Mouse (Mus musculus): ENCODE data around the gene Pbx1.
A peak's percentile ranks its signal among the peaks of the same experiment; 100 is the strongest.

Gene Pbx1

DNA sequence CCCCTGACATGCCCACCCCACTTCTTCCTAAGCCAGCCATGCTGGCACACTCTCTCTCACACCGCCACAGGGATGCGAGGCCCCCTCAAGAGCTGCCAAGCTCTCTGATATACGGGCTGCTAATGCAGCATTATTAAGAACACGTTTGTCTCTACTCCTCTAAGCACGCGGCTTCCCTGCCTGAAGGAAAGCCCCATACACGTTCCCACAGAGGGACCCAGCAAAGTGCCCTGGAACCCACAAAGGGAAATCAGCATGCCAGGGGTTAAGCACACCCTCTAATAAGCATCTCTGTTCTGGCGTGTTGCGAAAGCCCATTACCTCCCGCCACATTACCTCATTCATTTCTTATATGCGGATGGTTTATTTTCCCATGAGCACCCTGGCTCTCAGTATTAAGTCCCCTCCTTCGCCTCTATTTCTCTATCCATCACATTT lies 132.1 kb downstream of the Pbx1 start:
- DNase-seq (ENCODE audit: low spot score): no peak

DNA sequence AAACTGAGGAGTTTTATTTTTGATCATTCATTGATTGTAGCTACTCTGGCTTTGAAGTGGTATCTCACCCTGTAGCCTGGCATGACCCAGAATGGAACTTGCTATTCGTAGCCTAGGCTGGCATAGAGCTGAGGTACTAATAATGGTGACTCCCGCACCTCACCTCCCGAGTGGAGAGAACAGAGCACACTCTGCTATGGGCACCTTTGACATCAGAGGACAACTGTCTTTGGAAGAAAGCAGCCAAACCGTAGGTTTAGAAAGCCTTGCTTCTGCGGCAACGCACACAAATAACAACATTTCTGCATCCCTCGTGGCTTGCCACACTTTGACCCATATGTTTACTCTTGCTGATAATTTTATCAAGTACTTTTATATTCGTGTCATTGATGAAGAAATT lies 132.9 kb downstream of the Pbx1 start:
- no peak for DNase-seq (ENCODE audit: low spot score)

DNA sequence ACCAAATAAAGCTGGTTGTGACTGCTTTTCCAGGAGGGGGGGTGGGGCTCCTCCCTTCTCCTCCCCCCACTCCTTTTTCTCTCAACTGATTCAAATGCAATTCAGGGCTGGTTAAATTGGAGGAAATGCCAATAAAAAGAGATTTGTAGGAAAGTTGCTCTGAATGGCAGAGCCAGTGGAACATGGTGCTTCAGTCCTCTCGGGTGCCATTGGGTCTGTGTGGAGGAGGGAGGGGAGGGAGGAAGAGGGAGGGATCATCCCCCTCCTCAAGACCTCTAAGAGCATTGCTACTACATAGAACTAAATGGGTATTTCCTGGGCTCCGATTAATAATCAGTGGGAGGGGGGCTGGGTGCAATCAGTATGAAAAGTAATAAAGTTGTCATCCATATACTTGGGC lies 135.8 kb downstream of the Pbx1 start:
- DNase-seq (ENCODE audit: low spot score): no peak

DNA sequence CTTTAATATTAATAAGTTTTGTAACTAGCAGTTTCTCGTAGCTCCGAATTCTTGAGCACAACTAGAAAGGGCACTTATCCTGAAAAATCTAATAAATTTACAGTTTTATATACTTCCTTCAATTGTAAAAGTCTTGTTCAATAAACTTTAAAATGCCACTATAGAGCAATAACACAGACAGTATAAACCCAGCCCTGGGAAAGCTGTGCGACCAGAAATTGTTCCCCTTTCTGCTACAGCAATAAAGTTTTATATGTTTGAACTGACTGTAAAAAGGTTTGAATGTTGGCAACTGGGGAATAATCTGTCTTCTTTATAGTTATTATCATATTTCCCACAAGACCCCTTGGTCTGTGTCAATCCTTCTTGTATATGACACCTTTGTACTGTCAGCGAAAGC lies 136.3 kb downstream of the Pbx1 start:
- no peak for DNase-seq (ENCODE audit: low spot score)

DNA sequence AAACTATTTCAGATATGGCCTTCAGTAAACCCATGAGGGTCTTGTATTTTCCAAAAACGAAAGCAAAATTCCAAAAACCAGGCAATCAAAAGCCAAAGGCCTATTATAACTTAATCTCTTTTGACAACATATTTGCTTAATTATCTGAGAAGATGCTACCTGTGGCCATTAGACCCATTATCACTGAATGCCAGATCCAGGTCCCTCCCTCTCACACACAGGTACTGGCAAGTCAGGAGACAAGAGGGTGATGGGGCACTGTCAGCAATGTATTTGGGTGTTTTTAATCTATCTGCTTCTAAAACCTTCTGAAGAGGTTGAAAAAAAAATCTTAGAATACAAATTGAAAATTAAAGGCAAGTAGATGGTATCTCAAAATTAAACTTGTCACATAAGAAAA lies 138.4 kb downstream of the Pbx1 start:
- DNase-seq (ENCODE audit: low spot score): no peak

DNA sequence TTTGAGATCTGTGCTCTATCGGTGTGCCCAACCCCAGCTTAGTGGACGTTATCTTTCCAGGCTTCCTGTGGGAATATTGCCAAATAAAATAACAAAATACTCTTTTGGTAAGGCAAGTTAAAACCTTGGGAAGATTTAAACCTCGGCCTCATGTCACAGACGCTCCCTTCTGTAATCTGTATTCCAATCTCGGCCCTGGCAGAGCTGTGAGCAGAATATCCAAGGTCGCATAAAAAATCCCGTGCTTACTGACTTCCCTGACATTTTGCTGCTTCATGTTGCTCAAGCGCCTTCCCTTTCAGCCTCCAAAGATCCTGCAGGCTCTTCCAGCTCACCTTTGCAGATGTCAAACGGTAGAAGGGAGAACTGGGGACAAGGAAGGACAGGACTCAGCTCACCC lies 140.0 kb downstream of the Pbx1 start:
- no peak for DNase-seq (ENCODE audit: low spot score)

DNA sequence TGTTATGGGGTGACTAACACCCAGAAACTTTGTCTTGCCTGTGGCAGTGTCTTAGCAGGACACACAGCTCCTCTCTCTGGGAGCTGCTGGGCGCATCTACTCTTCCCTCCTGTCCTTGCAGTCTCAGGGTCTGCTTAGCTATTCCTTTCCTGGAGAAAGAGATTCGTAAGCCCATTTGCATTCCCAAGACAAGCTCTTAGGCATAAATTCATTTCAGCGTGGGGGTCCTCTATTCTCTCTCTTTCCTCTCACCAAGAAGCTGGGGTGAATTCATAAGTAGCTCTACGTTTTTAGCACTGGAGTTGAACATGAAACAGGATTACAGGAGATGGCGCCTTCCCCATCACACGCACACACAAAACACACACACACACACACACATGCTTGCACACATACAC lies 140.4 kb downstream of the Pbx1 start:
- DNase-seq (ENCODE audit: low spot score): no peak

DNA sequence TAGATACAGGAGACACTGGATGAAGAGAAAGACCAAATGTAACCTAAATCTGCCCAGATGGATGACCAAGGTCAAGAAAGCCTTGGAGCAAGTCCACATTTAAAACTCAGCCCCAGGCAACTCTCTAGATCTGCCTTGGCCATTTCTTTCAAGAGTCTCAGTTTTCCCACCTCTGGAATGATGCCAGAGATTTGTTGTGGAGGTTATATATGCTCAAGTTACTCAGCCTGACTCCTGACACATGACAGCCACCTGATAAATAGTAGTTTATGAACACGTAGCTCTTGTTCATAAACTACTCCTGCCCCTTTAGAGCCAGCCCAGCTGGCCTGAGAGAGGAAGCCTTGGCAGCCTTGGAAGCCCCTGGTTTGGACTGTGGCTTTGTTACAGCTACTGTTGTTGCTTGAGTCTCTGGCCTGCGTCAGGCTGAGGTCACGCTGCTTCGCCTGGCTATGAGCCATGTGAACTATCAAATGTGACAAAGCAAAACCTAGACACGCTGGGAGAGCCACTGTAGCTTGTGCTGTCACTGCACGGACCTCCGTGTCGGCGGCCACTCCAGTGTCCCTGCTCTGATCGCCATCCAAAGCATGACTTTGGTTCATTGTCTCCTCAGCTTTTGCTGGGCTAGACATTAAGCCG lies 140.9 kb downstream of the Pbx1 start:
- no peak for DNase-seq (ENCODE audit: low spot score)

DNA sequence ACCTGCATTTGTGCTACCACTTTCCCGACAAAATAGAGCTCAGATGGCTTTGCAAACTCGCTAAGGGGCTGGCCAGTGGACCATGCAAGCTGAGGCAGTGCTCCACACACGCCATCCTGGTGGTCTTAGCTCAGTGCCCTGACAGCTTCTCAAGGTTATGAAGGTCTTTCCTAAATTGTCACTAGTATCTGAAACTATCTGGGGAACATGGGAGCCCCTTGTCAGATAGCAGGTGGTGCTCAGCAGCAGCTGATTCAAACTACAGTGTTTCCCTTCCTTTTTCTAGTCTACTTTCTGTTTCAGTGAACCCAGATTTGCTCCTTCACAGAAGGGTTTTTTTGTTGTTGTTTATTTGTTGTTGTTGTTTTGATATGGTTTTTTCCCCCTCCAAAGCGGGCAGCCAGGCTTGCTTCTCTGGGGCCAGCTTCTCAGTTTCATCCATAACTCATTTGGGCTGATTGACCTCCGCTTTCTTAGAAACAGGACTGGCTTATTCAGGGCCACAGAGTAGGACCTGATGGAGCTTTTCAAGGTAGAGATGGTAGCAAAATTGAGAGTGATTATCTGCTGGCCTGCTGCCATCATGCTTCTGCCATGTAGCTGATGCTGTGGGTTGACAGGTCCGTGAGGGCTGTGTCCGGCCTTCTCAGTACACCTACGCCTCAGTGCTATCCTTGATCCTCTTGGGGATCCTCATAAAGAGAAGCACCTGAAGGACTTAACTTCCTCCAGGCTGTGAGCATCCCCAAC lies 141.7 kb downstream of the Pbx1 start:
- no peak for DNase-seq (ENCODE audit: low spot score)

DNA sequence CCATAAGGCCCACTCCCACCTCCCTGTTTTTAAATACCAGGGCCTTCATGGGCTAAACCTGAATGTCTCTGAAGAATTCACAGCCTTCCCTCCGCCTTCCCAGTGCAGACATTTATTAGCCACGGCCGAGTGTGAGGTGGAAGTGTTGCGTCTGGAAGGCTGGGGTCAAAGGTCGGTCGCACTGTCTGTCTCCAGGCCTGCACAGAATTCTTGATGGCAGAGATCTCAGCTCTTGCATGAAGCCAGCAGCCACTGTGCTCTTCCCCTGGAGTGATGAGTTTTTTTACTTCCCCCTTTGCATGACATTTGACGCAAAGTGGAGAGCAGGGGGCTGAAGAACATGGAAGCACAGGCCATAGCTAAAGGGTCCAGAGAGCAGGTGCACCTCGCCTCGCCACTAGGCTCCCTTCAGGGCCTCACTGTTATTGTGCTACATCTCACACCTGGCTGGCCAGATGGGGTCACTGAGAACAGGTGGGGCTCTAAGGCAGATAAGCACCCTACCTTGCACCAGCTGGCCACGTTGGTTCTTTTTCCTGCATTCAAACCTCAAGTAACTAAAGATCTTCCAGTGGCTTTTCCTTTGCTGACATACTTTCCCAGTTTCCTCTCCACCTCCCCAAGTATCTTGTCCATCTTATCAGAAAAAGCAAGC lies 143.1 kb downstream of the Pbx1 start:
- peak; percentile 73 for DNase-seq (ENCODE audit: low spot score)

DNA sequence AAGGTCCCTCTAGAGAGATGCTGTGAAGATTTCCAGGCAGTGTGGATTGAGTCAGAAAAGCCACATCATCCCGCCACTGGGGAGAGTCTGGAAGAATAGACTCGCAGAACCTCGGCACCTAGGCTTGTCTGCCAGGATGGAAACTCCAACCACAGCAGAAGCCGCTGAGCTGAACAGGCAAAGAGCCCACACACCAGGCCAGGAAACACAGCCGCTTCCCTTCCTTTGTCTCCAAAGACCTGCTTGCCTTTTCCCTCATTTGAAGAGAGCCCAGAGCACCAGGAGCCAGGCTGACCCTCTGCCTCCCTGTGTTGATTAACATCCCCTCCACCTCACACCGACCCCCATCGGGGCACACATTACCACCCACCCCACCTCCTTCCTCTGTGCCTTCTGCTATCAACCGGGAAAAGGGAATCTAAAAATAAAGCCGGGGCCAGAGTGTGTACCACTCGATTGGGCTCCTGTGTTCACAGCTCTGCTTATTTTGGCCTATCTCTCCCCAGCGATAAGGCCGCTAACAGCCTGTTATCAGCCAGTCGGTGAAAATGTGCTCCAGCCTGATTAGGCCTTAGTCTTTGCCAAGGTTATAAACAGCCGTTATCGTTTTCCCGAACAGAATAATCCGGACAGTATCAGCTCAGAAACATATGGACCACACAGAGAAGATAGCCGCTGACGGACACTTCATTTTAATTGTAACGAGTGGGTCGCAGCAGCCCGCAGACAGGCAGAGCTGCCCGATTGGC lies 144.1 kb downstream of the Pbx1 start:
- DNase-seq (ENCODE audit: low spot score): peak; percentile 80

DNA sequence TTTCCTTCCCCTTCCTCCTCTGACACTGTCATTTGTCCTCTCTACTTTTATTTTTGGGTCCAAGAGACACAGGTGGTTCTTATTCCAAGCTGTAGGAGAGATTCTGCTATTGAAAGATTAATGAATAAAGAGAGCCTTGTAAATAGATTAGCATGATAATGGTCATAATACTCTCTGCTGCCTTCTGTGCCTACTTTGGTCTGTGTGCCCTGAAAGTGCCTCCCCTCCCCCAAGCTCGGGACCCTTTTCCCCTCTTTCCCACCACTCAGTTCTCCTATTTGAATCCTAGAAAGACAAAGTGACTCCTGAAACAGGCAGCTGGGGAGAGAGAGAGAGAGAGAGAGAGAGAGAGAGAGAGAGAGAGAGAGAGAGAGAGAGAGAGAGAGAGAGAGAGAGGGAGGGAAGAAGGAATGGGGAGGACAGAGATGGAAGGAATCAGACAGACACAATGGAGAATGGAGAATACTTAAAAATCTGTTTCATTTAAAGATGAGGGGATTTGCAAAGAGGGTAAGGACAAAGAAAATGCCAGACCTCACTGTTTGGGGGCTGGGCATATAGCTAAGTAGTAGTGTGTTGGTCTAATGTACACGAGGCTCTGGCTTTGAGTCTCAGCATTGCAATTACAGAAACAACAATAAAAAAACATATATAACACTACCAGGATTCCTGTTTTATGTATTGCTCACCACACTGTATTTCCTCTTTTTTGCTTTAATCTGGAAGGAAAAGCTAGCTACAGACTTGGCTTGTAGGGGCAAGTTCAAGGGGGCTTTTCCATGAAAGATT lies 145.0 kb downstream of the Pbx1 start:
- DNase-seq (ENCODE audit: low spot score): no peak

DNA sequence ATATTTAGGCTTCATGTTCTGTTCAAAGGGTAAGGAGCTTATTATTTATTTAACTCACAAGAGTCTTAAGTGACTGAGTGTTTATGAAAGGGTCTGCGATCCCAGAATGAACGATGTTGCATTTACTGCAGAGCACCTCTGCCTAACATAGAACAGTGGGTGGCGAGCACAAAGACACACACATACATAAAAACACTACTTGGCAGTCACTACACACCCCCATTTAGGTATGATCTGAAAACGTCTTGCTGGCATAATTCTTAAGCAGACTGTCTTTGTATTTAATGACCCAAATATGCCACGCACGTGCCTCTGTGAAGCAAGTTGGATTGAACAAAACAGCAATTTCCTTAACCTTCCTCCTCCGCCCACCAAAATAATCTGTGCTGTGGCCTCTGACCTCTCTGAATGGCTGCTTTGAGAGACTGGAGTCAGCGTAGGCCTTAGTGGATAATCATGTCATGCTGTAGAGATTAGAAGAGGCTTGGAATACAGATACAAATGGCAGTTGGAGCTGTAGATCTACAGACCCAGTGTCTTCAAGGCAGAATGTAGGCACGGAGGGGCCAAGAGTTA lies 147.4 kb downstream of the Pbx1 start:
- peak; percentile 21 for DNase-seq (ENCODE audit: low spot score)

DNA sequence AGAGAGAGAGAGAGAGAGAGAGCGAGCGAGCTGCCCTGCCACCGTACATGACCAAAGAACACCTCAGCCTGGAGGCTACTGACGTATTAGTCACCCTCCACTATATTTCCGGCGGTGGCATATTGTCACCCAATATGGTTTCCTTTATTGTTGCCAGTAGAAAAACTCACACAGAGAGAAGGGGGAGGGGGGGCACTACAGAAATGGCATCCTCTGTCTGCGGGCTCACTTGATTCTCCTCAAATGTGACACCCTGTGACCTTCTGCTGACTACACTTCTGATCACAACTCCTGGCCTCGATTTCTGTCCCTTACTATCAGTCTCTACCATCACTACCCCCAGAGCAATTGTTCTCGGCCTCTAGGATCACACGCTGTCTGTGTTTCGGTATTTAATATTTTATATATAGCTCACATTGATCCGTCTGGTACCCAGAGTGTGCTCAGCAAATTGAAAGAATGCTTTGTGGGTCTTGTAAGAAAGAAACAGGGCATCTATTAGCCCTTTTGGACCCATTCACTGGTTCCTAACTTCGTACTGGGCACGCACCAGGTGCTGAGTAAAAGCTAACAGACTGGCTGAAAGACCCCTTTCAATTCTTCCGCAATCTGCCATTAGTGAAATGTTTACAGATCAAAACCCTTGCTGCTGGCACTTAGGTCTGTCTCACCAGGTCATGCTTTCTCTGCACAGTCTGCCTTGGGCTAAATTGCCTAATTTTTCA lies 148.1 kb downstream of the Pbx1 start:
- no peak for DNase-seq (ENCODE audit: low spot score)

DNA sequence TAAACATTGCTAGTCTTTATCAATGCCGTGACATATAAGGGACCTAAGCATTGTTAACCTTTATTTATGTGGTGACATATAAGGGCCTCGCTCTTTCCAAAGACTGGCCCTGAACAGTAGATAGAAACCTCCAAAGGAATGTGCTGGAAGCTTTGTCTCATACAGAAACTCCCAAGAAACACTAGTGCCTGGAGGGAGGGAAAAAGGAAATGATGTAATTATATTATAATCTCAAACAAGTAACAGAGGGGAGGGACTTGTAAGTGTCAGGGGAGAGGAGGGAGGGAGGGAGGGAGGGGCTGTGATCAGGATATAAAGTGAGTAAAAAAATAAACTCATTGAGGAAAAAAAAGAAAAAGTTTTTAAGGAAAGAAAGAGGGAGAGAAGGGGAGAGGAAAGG lies 148.6 kb downstream of the Pbx1 start:
- no peak for DNase-seq (ENCODE audit: low spot score)

DNA sequence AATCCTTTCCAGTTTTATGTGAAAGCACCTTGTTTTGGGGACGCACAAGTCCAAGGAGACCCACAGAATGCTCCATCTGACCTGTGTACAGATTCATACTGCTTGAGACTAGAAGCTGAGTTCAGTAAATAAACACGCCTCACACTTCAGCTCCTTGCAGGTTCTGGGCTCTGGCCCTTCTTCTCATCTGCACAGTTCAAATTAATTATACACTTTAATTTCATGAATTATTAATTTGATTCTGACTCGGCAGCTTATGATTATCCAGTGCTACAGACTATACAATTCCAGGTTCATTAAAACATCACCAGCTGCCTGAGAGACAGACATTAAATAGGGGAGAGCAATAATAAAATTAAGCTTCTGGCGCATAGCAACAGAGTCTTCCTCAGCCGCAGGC lies 156.4 kb downstream of the Pbx1 start:
- DNase-seq (ENCODE audit: low spot score): no peak

DNA sequence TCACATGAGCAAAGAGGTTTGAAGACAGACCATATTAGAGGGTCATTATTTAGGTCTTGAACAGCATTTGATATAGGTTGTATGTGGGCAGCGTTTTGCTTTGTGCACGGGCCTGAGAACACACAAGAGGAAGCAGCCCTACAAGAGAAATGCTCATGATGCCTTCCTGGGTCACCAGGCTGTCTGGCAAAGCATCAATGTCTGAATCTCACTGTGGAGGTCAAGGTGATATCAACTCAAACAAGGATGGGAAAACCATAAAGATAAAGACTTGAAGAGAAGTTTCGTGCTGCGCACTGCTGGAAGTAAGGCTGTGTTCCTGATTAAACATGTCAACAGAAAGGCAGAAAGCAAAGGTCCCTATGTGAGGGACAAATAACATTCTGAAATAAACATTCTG lies 157.8 kb downstream of the Pbx1 start:
- DNase-seq (ENCODE audit: low spot score): no peak

DNA sequence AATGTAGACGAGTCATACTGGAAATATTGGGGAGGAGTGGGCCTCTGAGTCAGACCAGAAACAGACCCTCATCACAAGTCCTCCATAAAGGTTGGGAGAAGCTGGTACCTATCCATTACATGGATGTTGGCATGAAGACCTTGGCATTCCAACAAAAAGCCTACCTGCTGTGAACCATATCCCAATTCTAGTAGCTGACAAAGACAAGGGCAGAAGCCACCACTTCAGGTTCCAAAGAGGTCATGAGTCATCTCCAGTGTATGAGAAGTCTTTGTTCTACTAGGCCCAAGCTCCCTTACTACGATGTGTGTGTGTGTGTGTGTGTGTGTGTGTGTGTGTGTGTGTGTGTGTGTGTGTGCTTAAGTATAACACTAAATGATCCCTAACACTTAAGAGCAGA lies 160.0 kb downstream of the Pbx1 start:
- no peak for DNase-seq (ENCODE audit: low spot score)

DNA sequence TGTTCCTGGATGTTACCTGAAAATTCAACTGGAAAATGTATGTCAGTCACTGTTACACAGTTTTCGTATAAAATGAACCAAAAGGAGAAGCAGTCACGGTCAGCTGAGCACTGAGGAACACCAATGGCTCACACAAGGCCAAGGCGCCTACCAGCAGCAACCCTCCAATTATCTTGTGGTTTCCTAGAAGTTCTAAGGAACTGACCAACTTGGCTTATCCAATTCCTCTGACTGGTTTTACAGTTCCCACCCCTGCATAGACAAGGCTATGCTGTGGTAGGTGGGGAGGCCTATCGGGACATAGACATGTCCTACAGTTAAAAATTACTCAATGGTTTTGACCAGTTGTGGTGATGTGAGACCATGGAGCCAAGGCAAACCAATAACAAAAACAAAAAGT lies 160.9 kb downstream of the Pbx1 start:
- no peak for DNase-seq (ENCODE audit: low spot score)

DNA sequence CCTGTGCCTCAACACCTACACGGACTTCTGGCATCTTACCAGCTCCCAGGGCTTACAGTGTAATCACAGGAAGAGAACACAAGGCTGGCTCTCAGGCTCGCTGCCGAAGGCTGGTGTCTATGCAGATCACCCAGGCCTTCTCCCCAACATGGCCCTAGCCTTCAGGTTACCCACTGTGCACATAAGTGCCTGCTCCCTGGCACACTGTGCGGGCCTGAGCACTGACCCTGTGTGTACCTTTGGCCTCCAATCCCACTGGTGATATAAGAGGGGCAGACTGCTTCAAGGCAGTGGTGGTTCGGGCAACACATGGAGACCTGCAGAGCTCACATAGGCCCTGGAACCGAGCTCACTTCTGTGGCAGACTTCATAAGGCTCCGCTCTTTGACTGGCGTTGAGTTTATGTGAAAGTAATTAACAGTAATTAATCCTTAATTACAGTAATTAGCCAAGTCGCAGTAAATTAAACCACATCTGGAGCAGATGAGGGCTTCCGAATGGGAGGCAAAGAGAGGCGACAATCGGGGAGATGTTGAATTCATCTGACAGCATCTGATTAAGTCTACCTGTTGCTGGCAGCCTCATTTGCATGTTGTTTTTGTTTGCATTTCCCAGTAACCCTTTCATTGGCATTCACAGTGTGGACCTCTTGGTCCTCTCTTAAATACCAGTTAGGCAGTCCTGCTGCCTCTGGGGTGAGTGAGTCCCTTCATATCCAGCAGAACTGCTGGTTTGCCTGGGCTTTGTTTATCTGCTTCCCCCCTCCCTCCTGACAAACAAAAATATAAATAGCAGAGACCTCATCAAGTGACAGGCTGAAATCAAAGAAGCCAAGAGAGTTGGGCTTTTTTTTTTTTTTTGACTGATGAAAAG lies 163.1 kb downstream of the Pbx1 start:
- DNase-seq (ENCODE audit: low spot score): no peak

Data from yolk sac, embryonic 10.5 days (tissue).